Mouse (Mus musculus) heart, adult 18-20 months (tissue): ENCODE results near the gene Icmt. TPM values are rescaled to one million over a fixed set of nuclear protein-coding genes. Genes with fewer than 3 reads are reported as not detected.

ENCODE experiments used
- DNase-seq, 2 experiments: peaks; one replicate each; pipeline ENCODE4 v3.0.0; 2021 to 2022; ENCODE audit warnings: mixed read lengths in 1 of 2
- total RNA-seq, 2 experiments: library from RNA; stranded (reverse); gene quantifications; 2 replicates each; pipeline ENCODE4 v1.2.3; 2021

Gene Icmt
- total RNA-seq, 2 experiments from 2014 or later, result 25.7 to 32.2 TPM

DNA sequence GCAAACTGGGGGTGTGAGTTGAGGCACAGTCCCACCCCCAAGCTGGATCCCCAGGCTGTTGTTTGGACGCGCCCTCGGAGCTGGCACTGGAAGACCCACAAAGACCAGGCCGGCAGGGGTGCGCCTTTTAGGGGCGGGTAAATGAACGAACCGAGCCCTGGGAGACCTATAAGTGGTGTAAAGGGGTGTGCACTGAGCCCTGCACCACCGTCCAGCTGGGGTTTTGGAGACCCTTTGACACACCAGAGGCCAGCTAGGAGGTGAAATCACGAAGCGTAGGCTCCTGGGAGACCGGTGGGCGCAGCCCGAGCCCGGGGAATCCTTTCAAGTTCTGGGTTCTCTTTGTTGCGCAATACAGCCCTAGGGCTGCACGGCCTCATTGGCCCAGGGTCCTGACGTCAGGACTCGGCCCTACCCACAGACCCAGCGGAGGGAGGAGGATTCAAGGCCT lies 22.3 kb upstream of the Icmt start:
- peak; percentile 73 to 76 for DNase-seq

DNA sequence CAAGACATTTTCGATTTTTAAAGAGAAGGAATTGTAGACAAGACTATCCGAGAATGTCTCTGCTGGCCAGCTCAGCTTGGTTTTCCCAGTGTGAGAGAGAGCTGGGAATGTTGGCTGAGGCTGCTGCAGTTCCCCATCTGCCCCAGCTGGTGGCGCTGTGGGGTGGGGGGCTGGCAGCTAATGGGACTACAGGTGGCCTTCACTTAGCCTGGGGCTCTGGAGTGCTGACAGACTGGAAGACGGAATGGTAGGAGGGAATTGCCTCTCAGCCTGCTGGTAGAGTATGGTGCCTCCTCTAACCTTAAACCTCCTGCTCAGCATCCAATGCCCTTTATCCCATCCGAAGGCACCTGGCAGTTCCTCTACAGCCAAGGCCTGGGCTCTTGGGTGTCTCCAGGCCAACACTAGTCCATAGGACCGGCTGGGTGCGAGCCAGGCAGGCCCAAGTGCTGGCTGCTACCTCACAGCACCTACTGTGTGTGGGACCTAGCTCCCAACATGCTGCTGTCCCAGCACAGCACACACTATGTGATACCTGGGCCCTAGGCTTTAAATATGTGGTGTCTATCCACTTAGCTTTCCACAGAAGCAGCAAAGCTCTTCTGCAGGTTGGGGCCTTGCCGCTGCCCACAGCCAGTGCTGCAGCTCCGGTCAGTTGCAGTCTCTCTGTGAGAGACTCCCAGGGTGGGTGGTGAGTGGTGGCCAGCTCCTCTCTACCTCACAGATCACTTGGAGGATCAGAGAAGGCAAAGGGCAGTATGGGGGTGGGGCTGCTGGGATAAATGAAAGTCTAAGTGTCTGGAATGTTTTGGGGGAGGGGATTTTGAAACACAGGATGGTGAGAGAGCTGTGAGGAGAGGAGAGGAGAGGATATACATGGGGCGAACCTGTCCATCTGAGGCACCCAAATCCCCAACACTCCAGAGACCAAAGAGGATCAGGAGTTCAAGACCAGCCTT lies 20.4 kb upstream of the Icmt start:
- no peak for DNase-seq

DNA sequence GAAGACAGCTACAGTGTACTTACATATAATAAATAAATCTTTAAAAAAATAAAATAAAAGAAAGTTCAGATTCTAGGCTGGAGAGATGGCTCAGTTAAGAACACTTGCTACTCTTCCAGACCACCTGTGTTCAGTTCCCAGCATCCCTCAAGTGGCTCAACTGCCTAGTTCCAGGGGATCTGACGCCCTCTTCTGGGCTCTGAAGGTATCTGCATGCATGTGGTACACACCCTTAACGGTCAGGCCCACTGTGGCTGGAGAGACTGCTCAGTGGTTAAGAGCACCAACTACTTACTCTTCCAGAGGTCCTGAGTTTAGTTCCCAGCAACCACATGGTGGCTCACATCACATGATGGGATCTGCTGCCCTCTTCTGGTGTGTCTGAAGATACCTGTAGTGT lies 19.1 kb upstream of the Icmt start:
- DNase-seq, result no peak

DNA sequence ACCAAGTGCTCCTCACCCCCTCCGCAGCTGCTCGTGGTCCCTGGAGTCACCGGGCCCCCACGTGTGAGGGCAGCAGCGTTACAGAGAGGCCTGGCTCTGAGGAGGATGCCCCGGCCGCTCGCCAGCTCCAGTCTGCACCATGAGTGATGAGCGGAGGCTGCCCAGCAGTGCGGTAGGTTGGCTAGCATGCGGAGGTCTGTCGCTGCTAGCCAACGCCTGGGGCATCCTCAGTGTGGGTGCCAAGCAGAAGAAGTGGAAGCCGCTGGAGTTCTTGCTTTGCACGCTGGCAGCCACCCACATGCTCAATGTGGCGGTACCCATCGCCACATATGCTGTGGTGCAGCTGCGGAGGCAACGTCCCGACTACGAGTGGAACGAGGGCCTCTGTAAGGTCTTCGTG lies 18.0 kb upstream of the Icmt start:
- DNase-seq, result no peak

DNA sequence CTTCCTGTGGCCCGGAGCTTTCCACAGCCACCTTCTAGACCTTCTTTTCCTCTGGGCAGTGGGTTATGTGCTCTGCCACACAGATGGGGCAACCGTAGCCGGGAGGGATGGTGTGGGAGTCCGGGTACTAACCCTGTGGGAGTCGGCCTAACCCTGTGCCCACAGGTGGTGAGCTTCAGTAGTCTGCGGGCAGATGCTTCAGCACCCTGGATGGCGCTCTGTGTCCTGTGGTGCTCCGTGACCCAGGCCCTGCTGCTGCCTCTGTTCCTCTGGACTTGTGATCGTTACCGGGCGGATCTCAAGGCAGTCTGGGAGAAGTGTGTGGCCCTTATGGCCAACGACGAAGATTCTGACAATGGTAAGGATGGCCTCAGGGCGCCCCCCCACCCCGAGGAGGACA lies 15.4 kb upstream of the Icmt start:
- no peak for DNase-seq

DNA sequence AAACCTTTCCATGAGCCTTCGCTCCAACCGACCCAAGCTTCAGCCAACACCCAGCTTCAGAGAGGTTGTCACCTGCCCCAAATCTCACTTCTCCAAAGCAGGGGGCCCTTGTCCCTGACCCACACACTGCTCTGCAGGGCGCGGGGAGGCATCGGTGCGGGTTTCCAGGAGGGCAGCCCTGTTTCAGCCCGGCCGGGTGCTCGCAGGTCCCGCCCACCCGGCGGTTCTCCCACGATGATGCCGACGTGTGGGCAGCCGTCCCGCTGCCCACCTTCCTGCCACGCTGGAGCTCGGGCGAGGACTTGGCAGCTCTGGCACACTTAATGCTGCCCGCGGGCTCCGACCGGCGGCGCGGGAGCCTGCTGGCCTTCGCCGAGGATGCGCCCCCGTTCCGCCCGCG lies 14.3 kb upstream of the Icmt start:
- DNase-seq, result no peak

DNA sequence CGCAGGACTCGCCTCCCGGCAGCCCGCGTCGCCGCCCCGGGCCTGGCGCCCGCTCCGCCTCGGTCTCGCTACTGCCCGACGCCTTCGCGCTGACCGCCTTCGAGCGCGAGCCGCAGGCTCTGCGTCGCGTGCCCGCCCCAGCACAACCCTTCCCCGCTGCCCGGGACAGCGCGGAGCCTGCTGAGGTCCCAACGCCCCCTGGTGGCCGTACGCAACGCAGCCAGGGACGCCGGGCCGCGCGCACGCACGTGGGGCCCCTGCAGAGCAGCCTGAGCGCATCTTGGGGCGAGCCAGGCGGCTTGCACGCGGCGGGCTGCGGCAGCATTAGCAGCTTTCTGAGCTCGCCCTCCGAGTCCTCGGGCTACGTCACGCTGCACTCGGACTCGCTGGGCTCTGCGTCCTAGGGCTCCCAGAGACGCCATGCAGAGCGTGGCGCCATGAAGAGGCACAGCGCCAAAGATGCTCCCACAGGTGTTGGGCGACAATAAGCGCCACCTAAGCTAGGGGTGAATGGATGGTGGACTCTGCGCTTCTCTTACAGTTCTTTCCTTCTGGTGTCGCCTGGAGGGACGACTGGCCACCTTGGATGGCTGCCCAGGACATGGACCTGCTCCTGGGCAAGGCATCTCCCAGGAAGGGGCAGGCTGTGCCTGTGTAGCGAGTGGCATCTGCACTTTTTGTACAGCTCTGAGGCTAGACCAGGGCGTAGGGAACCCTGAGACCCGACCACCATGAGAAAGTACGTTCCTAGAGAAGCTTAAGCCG lies 13.7 kb upstream of the Icmt start:
- DNase-seq, result peak; percentile 82 to 84

DNA sequence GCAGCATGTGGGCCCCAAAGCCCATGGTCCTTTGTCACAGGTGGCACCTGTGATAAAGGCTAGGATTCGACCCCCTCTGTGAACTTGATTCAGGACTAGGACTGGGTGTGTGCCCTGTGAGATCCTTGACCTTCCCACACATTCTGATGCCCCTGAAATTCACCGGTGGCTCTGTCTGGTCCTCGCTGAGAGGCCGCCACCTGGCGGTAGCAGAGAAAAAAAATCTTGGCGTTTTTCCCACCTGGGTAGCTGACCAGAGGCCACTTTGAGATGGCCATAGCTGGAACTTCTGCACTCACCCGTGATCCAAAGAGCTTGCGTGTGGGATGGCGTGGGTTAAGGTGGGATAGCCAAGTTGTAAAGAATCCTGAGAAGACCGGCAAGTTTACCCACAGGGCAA lies 11.5 kb upstream of the Icmt start:
- peak; percentile 74 to 88 for DNase-seq

DNA sequence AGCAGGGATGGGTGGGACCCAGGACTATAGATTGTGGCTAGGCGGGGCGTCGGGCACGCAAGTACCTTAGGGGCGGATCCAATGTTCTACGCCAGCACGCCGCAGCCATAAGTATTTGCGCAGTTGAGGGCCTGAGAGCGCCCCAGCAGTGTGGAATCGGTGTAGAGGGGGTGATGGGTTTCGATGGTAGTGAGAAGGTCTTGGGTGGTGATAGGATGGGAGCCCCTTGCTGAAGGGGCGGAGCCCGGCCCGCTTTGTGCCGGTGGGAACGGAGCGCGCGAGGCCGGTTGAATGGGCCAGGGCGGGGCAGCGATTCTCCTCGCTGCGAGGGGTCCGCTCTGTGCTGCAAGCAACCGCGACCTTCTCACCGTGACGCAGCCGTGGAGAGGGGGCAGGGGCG lies 10.8 kb upstream of the Icmt start:
- no peak for DNase-seq

DNA sequence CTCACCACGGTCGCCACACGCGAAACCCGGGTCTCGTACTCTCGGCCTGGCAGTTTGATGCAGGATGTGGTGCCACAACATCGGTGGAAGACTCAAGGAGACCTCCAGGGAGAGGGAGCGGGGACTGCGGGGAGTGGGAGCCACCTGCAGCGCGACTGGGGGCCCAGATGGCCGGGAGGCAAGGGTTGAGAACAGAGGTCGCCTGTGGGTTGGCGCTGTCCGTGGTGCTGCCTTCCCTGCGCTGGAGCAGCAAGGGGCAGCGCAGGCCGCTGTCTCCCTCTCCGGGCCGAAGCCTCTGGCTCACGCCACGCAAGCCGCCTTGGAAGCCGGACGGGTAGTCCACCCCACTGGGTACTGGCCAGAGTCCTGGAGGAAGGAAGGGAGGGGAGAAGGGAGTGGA lies 10.1 kb upstream of the Icmt start:
- peak; percentile 53 to 74 for DNase-seq

DNA sequence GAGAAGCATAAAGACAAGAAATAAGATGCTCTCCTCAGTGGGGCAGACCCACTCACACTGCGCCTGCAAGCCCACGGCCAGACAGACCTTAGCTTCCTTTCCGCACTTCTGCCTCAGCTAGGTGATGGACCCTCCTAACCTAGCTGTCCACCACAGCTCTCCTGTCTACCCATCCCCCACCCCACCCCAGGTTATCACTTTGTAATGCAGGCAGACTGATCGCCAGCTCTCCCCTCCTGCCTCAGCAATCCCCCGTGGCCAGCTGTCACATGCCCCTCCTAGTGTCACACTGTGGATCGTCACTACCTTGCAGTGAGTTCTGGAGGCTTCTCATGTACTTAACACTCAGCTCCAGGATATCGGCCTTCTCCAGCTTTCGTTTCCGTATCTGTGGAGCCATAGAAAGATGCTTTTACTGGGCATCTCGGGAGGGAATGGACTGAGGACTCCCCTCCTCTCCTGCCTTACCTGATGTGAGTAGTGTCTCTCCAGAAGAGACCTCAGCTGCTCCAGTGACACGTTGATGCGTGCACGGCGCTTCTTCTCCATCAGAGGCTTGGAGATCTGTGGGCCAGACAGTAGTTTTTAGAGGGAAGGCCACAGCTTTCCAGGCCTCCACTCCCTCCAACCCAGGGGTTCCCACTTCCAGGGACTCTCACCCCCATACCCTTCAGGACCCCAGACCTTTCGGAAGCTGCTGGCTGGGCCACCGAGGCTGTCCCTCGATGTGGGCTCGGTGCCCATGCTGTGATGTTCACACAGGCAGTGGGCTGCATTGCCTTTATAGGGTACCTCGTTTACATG lies 9.5 kb upstream of the Icmt start:
- DNase-seq, result no peak

DNA sequence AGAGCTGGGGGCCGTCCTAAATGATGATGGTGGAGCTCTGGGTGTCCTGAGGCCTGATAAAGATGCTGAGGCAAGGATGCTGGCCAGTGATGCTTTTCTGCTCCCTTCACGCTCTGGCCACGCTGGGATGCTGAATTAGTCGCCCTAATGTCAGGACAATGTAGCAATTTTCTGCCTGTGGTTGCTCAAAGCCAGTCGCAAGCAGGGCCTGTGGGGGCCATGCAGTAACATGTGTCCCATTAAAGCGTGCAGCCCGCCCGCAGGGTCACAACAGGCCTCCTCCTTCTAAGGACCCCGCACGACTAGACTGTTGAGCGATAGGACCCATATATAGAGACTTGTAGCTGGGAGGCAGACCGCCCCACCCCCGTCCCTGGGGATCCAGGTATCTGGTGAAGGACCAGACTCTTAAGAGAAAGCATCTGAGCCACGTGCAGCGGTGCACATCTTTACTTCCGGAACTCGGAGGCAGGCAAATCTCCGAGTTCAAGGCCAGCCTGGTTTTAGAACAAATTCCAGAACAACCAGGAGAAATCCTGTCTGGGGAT lies 8.6 kb upstream of the Icmt start:
- no peak for DNase-seq

DNA sequence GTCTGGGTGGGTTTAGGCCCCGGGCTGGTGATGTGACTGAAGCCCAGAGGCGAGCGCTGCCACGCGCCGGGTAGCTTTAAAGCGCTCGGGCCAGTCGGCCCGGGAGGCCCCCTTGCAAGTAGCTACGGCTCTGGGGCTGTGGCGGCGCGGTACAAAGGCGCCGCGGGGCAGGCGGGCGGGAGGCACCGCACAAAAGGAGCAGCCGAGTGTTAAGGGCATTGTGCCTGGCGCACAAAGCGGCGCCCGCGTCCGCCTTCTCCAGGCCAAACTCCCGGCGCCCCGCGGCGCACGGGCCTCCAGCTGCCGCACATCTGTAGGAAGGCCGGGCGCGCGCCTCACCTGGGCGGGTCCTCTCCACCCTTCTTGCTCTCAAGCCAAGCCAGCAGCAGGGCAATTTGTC lies 6.6 kb upstream of the Icmt start:
- no peak for DNase-seq

DNA sequence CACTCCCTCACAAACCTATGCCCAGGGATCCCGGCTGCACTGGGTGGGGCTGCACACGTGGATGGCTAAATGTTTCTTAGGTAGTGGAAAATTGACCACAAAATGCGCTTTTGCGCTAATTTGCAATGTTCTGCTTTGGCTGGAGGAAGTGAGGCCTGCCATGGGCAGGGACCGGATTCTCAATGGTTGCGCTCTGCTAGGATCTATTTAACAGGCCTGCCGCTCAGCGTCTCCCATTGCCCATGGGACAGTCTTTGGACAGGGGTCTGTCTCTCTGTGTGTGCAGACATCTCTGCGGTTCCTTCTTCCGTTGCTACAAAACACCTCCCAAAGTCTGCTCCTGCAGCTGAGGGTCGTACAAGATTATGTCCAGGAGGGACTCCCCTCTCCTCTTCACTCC lies 6.0 kb upstream of the Icmt start:
- DNase-seq, result no peak

DNA sequence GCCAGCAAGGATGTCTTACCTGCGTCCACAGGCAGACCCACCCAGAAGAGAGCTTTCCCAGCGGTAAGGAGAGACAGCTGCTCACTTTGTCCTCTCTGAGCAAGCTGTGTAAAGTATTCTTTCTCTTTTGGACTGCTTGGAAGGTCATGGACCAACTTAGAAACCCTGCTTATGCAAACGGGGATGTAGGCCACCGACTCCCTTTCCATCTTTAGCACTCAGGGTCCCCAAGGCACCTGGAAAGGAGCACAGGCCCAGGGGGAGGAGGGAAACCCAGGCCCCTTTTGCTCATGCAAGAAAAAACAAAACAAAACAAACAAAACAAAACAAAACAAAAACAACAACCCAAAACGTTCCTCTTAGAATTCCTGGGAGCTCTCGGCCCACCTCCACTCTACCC lies 5.5 kb upstream of the Icmt start, which contains the start of gene Hes3:
Hes3 (minus strand) TSS at position 101 of the 400 bp plus-strand sequence.
- DNase-seq, result no peak

DNA sequence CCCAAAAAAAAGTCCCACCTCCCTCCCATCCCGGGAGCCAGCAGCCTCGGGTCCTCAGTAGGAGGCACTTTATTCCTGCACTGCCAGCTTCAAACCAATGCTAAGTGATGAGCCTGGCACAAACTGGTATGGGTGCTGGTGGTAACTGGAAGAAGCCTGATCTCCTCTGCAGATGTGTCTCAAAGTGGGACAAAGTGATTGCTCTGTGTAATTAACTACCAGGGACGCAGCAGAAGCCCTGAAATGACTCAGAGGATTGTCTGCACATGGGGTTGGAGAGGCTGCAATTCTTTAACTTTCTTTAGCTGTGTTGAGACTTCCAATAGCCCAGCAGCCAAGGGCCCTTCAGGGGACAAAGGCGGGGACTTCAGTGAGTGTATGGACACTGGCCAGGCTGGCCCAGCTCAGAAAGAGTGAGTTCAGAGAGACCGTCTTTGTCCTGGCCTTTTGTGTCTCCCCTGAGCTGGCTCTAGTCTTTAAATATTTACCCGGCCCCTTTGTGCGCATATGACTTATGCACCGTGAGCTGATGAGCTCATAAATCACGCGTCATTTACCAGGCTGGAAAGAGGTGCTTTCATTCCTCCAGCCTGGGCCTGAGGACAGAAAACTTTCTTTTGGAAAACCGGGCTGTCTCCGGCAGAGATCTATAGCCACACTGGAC lies 4.8 kb upstream of the Icmt start:
- DNase-seq, result no peak

DNA sequence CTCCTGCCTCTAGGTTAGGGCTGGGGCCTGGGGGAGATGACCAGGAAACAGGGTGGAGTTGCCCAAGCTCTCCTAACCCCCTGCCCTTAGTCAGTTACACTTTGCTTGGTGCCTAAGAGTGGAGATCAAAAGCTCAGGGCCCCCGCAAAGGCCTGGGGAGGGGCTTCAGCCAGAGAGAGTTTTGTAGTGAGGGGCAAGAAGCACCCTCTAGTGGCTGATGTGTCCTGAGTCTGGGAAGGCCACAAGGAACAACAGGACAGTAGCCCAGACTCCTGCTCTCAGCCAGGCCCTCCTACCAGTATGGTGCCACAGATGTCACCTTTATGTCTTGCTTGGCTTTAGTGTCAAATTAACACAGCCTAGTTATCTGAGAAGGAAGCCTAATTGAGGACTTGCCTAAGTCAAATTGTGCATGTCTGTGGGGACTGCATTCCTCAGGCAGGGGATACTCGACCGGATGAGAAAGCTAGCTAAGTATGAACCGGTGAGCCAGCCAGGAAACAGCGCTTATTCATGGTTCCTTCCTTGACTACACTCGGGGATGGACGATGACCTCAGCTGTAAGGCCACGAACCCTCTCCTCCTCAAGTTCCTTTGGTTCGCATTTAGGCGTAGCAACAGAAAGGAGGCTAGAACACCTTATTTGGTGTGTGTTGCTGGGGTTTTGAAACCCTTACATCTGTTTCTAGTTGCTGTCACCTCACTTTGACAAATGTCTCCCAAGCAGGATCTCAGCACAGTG lies 2.7 kb upstream of the Icmt start:
- DNase-seq, result no peak

DNA sequence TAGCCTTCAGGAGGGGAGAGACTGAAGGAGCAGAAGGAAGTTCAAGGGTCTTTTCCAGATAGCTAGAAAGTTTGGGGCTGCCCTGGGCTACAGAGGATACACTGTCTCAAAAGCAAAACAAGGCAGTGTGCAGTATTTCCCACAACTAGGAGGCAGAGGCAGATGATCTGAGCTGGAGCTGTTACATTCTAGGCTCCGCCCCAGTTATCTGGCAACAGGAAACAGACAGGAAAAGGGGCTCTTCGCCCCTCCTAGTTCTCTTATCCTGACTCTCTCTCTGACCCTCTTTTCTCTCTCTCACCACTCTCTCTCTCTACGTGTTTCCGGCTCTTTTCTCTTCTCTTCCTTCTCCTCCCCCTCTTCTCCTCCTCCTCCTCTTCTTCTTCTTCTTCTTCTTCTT lies 1.1 kb upstream of the Icmt start:
- no peak for DNase-seq

DNA sequence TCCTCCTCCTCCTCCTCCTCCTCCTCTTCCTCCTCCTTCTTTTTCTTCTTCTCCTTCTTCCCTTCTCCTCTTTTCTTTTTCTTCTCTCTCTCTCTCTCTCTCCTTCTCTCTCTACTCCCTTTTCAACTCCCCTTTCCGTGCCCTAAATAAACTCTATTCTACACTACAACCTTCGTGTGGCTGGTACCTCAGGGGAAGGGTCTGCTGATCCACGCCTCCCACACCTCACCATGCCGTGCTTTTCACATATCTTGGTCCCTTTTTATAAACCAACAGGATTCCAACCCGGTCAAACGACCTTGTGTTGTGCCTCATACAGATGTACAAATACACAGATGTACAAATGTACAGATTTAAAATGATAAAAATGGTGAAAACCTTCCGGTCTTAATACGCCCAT lies 656 bp upstream of the Icmt start:
- DNase-seq, result no peak

DNA sequence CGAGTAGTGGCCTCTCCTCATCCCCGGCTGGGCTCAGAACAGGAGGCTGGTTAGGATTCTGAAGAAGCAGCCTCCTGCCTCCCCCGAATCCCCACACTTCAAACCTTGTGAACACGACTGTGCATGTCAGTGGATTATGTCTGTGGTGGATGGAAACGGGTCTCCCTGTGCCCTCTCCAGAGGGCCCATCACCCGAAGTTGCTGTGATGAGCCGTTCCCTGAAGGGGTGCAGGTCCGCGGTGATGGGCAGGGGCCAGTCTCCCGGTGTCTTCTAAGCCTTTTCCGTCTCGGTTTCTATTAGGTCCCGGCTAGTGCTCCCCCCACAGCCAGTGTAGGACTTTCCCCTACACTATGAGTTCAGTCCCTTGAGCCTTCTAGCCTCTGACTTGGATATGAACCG lies 1.8 kb downstream of the Icmt start:
- no peak for DNase-seq

DNA sequence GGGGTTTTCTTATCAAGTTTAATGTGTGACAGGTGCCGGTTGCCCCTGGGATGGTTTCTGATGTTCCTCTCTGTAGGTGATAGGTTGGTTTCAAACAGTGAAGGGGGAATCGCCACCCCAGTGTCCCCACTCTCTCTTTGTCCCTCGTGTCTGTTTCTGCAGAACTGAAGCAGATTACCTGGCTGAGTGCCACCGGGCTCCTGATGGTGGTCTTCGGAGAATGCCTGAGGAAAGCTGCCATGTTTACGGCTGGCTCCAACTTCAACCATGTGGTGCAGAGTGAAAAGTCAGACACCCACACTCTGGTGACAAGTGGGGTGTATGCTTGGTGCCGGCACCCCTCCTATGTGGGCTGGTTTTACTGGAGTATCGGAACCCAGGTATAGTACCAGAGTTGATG lies 3.3 kb downstream of the Icmt start:
- DNase-seq, result no peak
